Mouse (Mus musculus): Measurements from ENCODE around the gene Hilpda. TPM values are rescaled to one million over a fixed set of nuclear protein-coding genes. Genes with fewer than 3 reads are reported as not detected.

The Hilpda gene
- polyA plus RNA-seq, 1 experiment from 2014 or later, result 36.7 TPM

- ATAC-seq, result no peak
- no peaks in the 10 kb centered on the region for H3K36me3 ChIP-seq
- H3K9ac ChIP-seq (replicated peaks), result no peak overlapping the region
- no peaks in the 10 kb centered on the region for H3K4me1 ChIP-seq (replicated peaks)
- H3K9me3 ChIP-seq, result no peaks in the 10 kb centered on the region
- no peak overlapping the region for H3K4me2 ChIP-seq (replicated peaks)
- no peak overlapping the region for H3K27ac ChIP-seq
- H3K27me3 ChIP-seq, result no peaks in the 10 kb centered on the region
- WGBS, result 64% methylated on average over 5 of the region's 5 CpGs
- H3K4me3 ChIP-seq (replicated peaks), result no peak overlapping the region
Measured at GRCm38 (mm10) chr6:29246585-29246984, 25.7 kb upstream of the Hilpda start.

GRCm38 (mm10) chr6:29247072-29247471 is 25.2 kb upstream of the Hilpda start:
- H3K9me3 ChIP-seq, result no peaks in the 10 kb centered on the region
- H3K36me3 ChIP-seq, result no peaks in the 10 kb centered on the region
- H3K4me3 ChIP-seq (replicated peaks), result no peak overlapping the region
- H3K27me3 ChIP-seq, result no peaks in the 10 kb centered on the region
- H3K9ac ChIP-seq (replicated peaks), result no peak overlapping the region
- H3K4me2 ChIP-seq (replicated peaks), result no peak overlapping the region
- no peak for ATAC-seq
- H3K4me1 ChIP-seq (replicated peaks), result no peaks in the 10 kb centered on the region
- WGBS, result 53% methylated on average over 4 of the region's 4 CpGs
- no peak overlapping the region for H3K27ac ChIP-seq

GRCm38 (mm10) chr6:29259418-29259817 is 12.9 kb upstream of the Hilpda start:
- peaks cover 7% of the 10 kb centered on the region for H3K4me1 ChIP-seq (replicated peaks)
- ATAC-seq, result no peak
- WGBS, result 89% methylated on average over 1 of the region's 1 CpGs
- no peak overlapping the region for H3K4me2 ChIP-seq (replicated peaks)
- no peaks in the 10 kb centered on the region for H3K36me3 ChIP-seq
- H3K9ac ChIP-seq (replicated peaks), result no peak overlapping the region
- H3K4me3 ChIP-seq (replicated peaks), result no peak overlapping the region
- H3K27me3 ChIP-seq, result no peaks in the 10 kb centered on the region
- H3K27ac ChIP-seq, result no peak overlapping the region
- H3K9me3 ChIP-seq, result no peaks in the 10 kb centered on the region

- H3K27me3 ChIP-seq, result no peaks in the 10 kb centered on the region
- no peak for ATAC-seq
- peaks cover 7% of the 10 kb centered on the region for H3K4me1 ChIP-seq (replicated peaks)
- H3K9me3 ChIP-seq, result no peaks in the 10 kb centered on the region
- no peak overlapping the region for H3K4me3 ChIP-seq (replicated peaks)
- H3K9ac ChIP-seq (replicated peaks), result no peak overlapping the region
- no peak overlapping the region for H3K4me2 ChIP-seq (replicated peaks)
- H3K27ac ChIP-seq, result no peak overlapping the region
- no peaks in the 10 kb centered on the region for H3K36me3 ChIP-seq
- 83% methylated on average over 5 of the region's 5 CpGs for WGBS
Measured at GRCm38 (mm10) chr6:29261831-29262230, 10.5 kb upstream of the Hilpda start.

- H3K27ac ChIP-seq, result no peak overlapping the region
- no peaks in the 10 kb centered on the region for H3K9me3 ChIP-seq
- no peaks in the 10 kb centered on the region for H3K27me3 ChIP-seq
- H3K4me2 ChIP-seq (replicated peaks), result no peak overlapping the region
- peak; percentile 65; the same call in 1 of the 2 replicates for ATAC-seq
- peaks cover 7% of the 10 kb centered on the region for H3K4me1 ChIP-seq (replicated peaks)
- no peak overlapping the region for H3K9ac ChIP-seq (replicated peaks)
- no peak overlapping the region for H3K4me3 ChIP-seq (replicated peaks)
- WGBS, result 34% methylated on average over 6 of the region's 6 CpGs
- H3K36me3 ChIP-seq, result no peaks in the 10 kb centered on the region
Measured at GRCm38 (mm10) chr6:29263650-29264455, 8.4 kb upstream of the Hilpda start.

- no peaks in the 10 kb centered on the region for H3K27me3 ChIP-seq
- ATAC-seq, result no peak
- H3K36me3 ChIP-seq, result no peaks in the 10 kb centered on the region
- H3K9ac ChIP-seq (replicated peaks), result no peak overlapping the region
- H3K27ac ChIP-seq, result no peak overlapping the region
- 84% methylated on average over 3 of the region's 3 CpGs for WGBS
- no peaks in the 10 kb centered on the region for H3K9me3 ChIP-seq
- peaks cover 7% of the 10 kb centered on the region for H3K4me1 ChIP-seq (replicated peaks)
- no peak overlapping the region for H3K4me2 ChIP-seq (replicated peaks)
- no peak overlapping the region for H3K4me3 ChIP-seq (replicated peaks)
Measured at GRCm38 (mm10) chr6:29264456-29264781, 7.9 kb upstream of the Hilpda start.

- ATAC-seq, result no peak
- H3K9me3 ChIP-seq, result no peaks in the 10 kb centered on the region
- no peak overlapping the region for H3K4me3 ChIP-seq (replicated peaks)
- H3K4me1 ChIP-seq (replicated peaks), result peaks cover 7% of the 10 kb centered on the region
- no peak overlapping the region for H3K27ac ChIP-seq
- WGBS, result 81% methylated on average over 4 of the region's 4 CpGs
- no peak overlapping the region for H3K9ac ChIP-seq (replicated peaks)
- H3K36me3 ChIP-seq, result no peaks in the 10 kb centered on the region
- no peaks in the 10 kb centered on the region for H3K27me3 ChIP-seq
- H3K4me2 ChIP-seq (replicated peaks), result no peak overlapping the region
Measured at GRCm38 (mm10) chr6:29266936-29267335, 5.4 kb upstream of the Hilpda start.

GRCm38 (mm10) chr6:29269006-29269668 is 3.2 kb upstream of the Hilpda start:
- Histone ChIP-seq H3K27me3 (no peaks in the 10 kb centered on the region), H3K9me3 (no peaks in the 10 kb centered on the region), H3K9ac (replicated peaks) (no peak overlapping the region), H3K36me3 (no peaks in the 10 kb centered on the region), H3K27ac (no peak overlapping the region), H3K4me2 (replicated peaks) (no peak overlapping the region), H3K4me3 (replicated peaks) (no peak overlapping the region), H3K4me1 (replicated peaks) (peaks cover 14% of the 10 kb centered on the region)
- WGBS, result 90% methylated on average over 6 of the region's 6 CpGs
- no peak for ATAC-seq

GRCm38 (mm10) chr6:29270961-29271360 is 1.3 kb upstream of the Hilpda start:
- H3K36me3 ChIP-seq, result peaks cover 8% of the 10 kb centered on the region
- no peak overlapping the region for H3K9ac ChIP-seq (replicated peaks)
- H3K4me2 ChIP-seq (replicated peaks), result no peak overlapping the region
- H3K9me3 ChIP-seq, result no peaks in the 10 kb centered on the region
- peaks cover 22% of the 10 kb centered on the region for H3K4me1 ChIP-seq (replicated peaks)
- H3K27ac ChIP-seq, result no peak overlapping the region
- no peak for ATAC-seq
- no peaks in the 10 kb centered on the region for H3K27me3 ChIP-seq
- WGBS, result 20% methylated on average over 8 of the region's 8 CpGs
- H3K4me3 ChIP-seq (replicated peaks), result no peak overlapping the region

GRCm38 (mm10) chr6:29276746-29277145 is 4.5 kb downstream of the Hilpda start:
- Histone ChIP-seq H3K4me1 (replicated peaks) (peaks cover 36% of the 10 kb centered on the region), H3K9me3 (no peaks in the 10 kb centered on the region), H3K36me3 (peaks cover 8% of the 10 kb centered on the region), H3K4me2 (replicated peaks) (no peak overlapping the region; the same call in 1 of the 2 replicates), H3K9ac (replicated peaks) (no peak overlapping the region; the same call in 1 of the 2 replicates), H3K27me3 (no peaks in the 10 kb centered on the region), H3K27ac (0 out of 2 replicates have a peak overlapping the region, but pooled peaks have one; percentile 9), H3K4me3 (replicated peaks) (no peak overlapping the region)
- no peak for ATAC-seq
- WGBS, result 87% methylated on average over 5 of the region's 5 CpGs

- Histone ChIP-seq H3K4me3 (replicated peaks) (no peak overlapping the region), H3K9me3 (no peaks in the 10 kb centered on the region), H3K4me2 (replicated peaks) (no peak overlapping the region), H3K36me3 (peaks cover 8% of the 10 kb centered on the region), H3K27me3 (no peaks in the 10 kb centered on the region), H3K27ac (no peak overlapping the region), H3K4me1 (replicated peaks) (peaks cover 25% of the 10 kb centered on the region), H3K9ac (replicated peaks) (no peak overlapping the region)
- ATAC-seq, result peak; percentile 53; the same call in 1 of the 2 replicates
- 32% methylated on average over 8 of the region's 8 CpGs for WGBS
Measured at GRCm38 (mm10) chr6:29278513-29279267, 6.4 kb downstream of the Hilpda start.

- Histone ChIP-seq H3K9me3 (no peaks in the 10 kb centered on the region), H3K27me3 (no peaks in the 10 kb centered on the region), H3K27ac (no peak within 1 kb of the TSS), H3K9ac (replicated peaks) (no peak within 1 kb of the TSS), H3K4me3 (replicated peaks) (no peak within 1 kb of the TSS), H3K4me2 (replicated peaks) (no peak within 1 kb of the TSS), H3K4me1 (replicated peaks) (peaks cover 20% of the 10 kb centered on the region), H3K36me3 (peaks cover 8% of the 10 kb centered on the region)
- ATAC-seq, result peak; percentile 43; the same call in 1 of the 2 replicates
- WGBS, result 82% methylated on average over 8 of the region's 8 CpGs
Measured at GRCm38 (mm10) chr6:29279293-29279692, 7.0 kb downstream of the Hilpda start, which contains the start of gene Fam71f2. Gene Fam71f2, plus strand, starts transcription at chr6:29279593.

All from midbrain, embryonic 13.5 days (tissue).